Mouse (Mus musculus) heart, adult 2 months (tissue): ENCODE data around the gene Pmch. TPM values are rescaled to one million over a fixed set of nuclear protein-coding genes. Genes with fewer than 3 reads are reported as not detected.

ENCODE experiments used
- DNase-seq, 2 experiments: peaks; one replicate each; pipeline ENCODE4 v3.0.0; 2021
- H3K27ac ChIP-seq: fragments of 200-600 bp; 2 replicates; pipeline ENCODE4 v1.8.1; 2022
- H3K27me3 ChIP-seq: fragments of 200-500 bp; 2 replicates; pipeline ENCODE4 v1.6.1; 2012; ENCODE audit warnings: mild to moderate bottlenecking, low read length, inconsistent platforms, mixed read lengths; ENCODE audit not compliant: control insufficient read depth, insufficient read depth
- H3K36me3 ChIP-seq: fragments of 200-500 bp; 2 replicates; pipeline ENCODE4 v1.6.1; 2012; ENCODE audit warnings: low read length, inconsistent platforms; ENCODE audit not compliant: control insufficient read depth, insufficient read depth
- H3K4me1 ChIP-seq: fragments of 200-500 bp; 2 replicates; pipeline ENCODE4 v1.6.1; 2011; ENCODE audit warnings: low read length; ENCODE audit not compliant: control insufficient read depth, insufficient read depth
- H3K4me3 ChIP-seq: fragments of 200-600 bp; 2 replicates; pipeline ENCODE4 v1.8.1; 2022
- H3K79me2 ChIP-seq: fragments of 200-500 bp; replicated peaks from 2 replicates; pipeline ENCODE4 v1.6.1; 2012; ENCODE audit warnings: mild to moderate bottlenecking, inconsistent platforms, low read length, moderate library complexity, mixed read lengths; ENCODE audit not compliant: control insufficient read depth, insufficient read depth
- H3K9ac ChIP-seq: fragments of 200-500 bp; 2 replicates; pipeline ENCODE4 v1.6.1; 2012; ENCODE audit warnings: low read depth, mild to moderate bottlenecking, control low read depth, inconsistent platforms, low read length, mixed read lengths
- CTCF ChIP-seq: fragments of 200-600 bp; IDR thresholded peaks from 2 replicates; pipeline ENCODE4 v1.8.1; 2022; ENCODE audit warnings: antibody characterized with exemption, mild to moderate bottlenecking, moderate library complexity
- EP300 ChIP-seq: fragments of 200-500 bp; IDR thresholded peaks from 2 replicates; pipeline ENCODE4 v1.6.1; 2011; ENCODE audit warnings: low read depth, low read length, control low read depth; ENCODE audit not compliant: insufficient read depth
- POLR2A ChIP-seq: fragments of 200-500 bp; IDR thresholded peaks from 2 replicates; pipeline ENCODE4 v1.6.1; 2011; ENCODE audit warnings: mild to moderate bottlenecking, low read depth, low read length, control low read depth; ENCODE audit not compliant: insufficient read depth
- WGBS: fragments of 180-500 bp; shearing (Covaris S2); methylation state at CpG from one replicate; pipeline ENCODE4 v1.1.7; 2018; 5-methylcytosine and 5-hydroxymethylcytosine counted together
- intact Hi-C: fragments of 180-260 bp; cut with DNase I; formaldehyde crosslinking; loops from one replicate; pipeline ENCODE4 v1.15.1; 2025
- long read RNA-seq: library from polyadenylated mRNA; stranded (forward); transcript quantifications from one replicate; pipeline ENCODE4 v2.0.0, GENCODE M21; 2021
- polyA plus RNA-seq: library from polyadenylated mRNA; depleted of rRNA; stranded (reverse); fragments of >200 nt; gene quantifications from 2 replicates; pipeline ENCODE4 v1.2.3, GENCODE M21; 2012; rRNA removed
- total RNA-seq, 2 experiments: library from RNA; stranded (reverse); gene quantifications; 2 replicates each; pipeline ENCODE4 v1.2.3; 2021

Gene Pmch
- total RNA-seq (not detected), polyA plus RNA-seq (not detected in 2 replicates)
- long read RNA-seq = 0 reads

GRCm38 (mm10) chr10:88090772-88091171 is at the start of gene Pmch:
Gene Pmch, plus strand, starts transcription at chr10:88091072.
- Histone ChIP-seq H3K27me3 (no peaks in the 10 kb centered on the region), H3K27ac (no peak within 1 kb of the TSS), H3K36me3 (no peaks in the 10 kb centered on the region), H3K4me1 (no peaks in the 10 kb centered on the region), H3K9ac (no peak within 1 kb of the TSS), H3K79me2 (no peaks in the 10 kb centered on the region), H3K4me3 (no peak within 1 kb of the TSS)
- no peak for DNase-seq
- intact Hi-C loops = no loop called here
- WGBS = 68% methylated on average over 5 of the region's 5 CpGs
- no peak for TF ChIP-seq EP300
- TF ChIP-seq CTCF = no peak
- no peak for TF ChIP-seq POLR2A

DNA sequence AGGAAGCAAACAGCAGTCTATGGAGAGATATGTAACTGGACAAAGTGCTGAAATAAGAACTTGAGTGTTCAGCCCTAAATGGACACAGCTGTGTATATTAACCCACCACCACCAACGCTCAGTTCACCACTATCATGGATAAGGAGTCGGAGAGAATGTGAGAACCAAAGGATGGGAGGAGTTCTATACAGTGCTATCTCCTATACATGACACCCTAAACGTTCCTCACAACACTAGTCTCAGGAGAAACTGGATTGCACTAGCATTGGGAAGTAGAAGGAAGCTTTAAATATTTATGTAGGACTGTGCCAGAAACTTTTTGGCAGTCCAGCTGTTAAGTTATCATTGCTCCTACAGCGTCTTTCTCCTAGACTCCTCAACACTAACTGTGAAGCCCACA is 46.6 kb upstream of the Pmch start:
- H3K4me1 ChIP-seq = no peaks in the 10 kb centered on the region
- no peak for DNase-seq
- no peaks in the 10 kb centered on the region for H3K36me3 ChIP-seq
- intact Hi-C loops = no loop called here
- H3K4me3 ChIP-seq = no peak overlapping the region
- no peaks in the 10 kb centered on the region for H3K79me2 ChIP-seq
- H3K27ac ChIP-seq = no peak overlapping the region
- H3K9ac ChIP-seq = no peak overlapping the region
- WGBS = 54% methylated on average over 4 of the region's 4 CpGs
- TF ChIP-seq EP300 (no peak), POLR2A (no peak), CTCF (no peak)
- 0 out of 2 replicates have a peak, but pooled peaks cover 1% of the 10 kb centered on the region for H3K27me3 ChIP-seq

- Histone ChIP-seq H3K4me1 (no peaks in the 10 kb centered on the region), H3K9ac (no peak overlapping the region), H3K79me2 (no peaks in the 10 kb centered on the region), H3K36me3 (no peaks in the 10 kb centered on the region), H3K4me3 (no peak overlapping the region), H3K27me3 (no peaks in the 10 kb centered on the region), H3K27ac (no peak overlapping the region)
- no peak for DNase-seq
- no peak for TF ChIP-seq POLR2A
- 75% methylated on average over 11 of the region's 11 CpGs for WGBS
- intact Hi-C loops = no loop called here
Measured at GRCm38 (mm10) chr10:88046098-88046771, 44.6 kb upstream of the Pmch start.

- H3K4me3 ChIP-seq = no peak overlapping the region
- 65% methylated on average over 14 of the region's 14 CpGs for WGBS
- DNase-seq = no peak
- no peaks in the 10 kb centered on the region for H3K27me3 ChIP-seq
- no peak for TF ChIP-seq EP300
- no peak for TF ChIP-seq POLR2A
- no peak for TF ChIP-seq CTCF
- no peak overlapping the region for H3K27ac ChIP-seq
- intact Hi-C loops = no loop called here
- no peaks in the 10 kb centered on the region for H3K36me3 ChIP-seq
- no peaks in the 10 kb centered on the region for H3K79me2 ChIP-seq
- no peaks in the 10 kb centered on the region for H3K4me1 ChIP-seq
- H3K9ac ChIP-seq = no peak overlapping the region
Measured at GRCm38 (mm10) chr10:88054233-88054985, 36.5 kb upstream of the Pmch start.

- 56% methylated on average over 14 of the region's 14 CpGs for WGBS
- Histone ChIP-seq H3K27ac (no peak overlapping the region), H3K27me3 (no peaks in the 10 kb centered on the region), H3K79me2 (no peaks in the 10 kb centered on the region), H3K4me1 (no peaks in the 10 kb centered on the region), H3K9ac (no peak overlapping the region), H3K36me3 (no peaks in the 10 kb centered on the region), H3K4me3 (no peak overlapping the region)
- intact Hi-C loops = no loop called here
- DNase-seq = peak; percentile 20 to 50
- TF ChIP-seq POLR2A (no peak), EP300 (0 out of 2 replicates have a peak, but pooled peaks have one; percentile 24), CTCF (peak; percentile 32)
Measured at GRCm38 (mm10) chr10:88056950-88057649, 33.8 kb upstream of the Pmch start.
